Mouse (Mus musculus) C2C12 (cell line): ENCODE results near the gene Cobll1. TPM values are rescaled to one million over a fixed set of nuclear protein-coding genes. Genes with fewer than 3 reads are reported as not detected.
A peak's percentile ranks its signal among the peaks of the same experiment; 100 is the strongest.

Source experiments
- H3K27me3 ChIP-seq: one replicate; pipeline ENCODE4 v1.6.1; 2011; ENCODE audit not compliant: control insufficient read depth, insufficient read depth, insufficient read length
- H3K36me3 ChIP-seq: one replicate; pipeline ENCODE4 v1.6.1; 2011; ENCODE audit not compliant: control insufficient read depth, insufficient read depth
- H3K4me3 ChIP-seq: one replicate; pipeline ENCODE4 v1.5.1; 2011; ENCODE audit warnings: mild to moderate bottlenecking, control low read depth; ENCODE audit not compliant: poor library complexity, insufficient read depth, severe bottlenecking
- H3K79me2 ChIP-seq: one replicate; pipeline ENCODE4 v1.6.1; 2011; ENCODE audit not compliant: control insufficient read depth, insufficient read depth
- H3K79me3 ChIP-seq: one replicate; pipeline ENCODE4 v1.6.1; 2011; ENCODE audit warnings: low read depth, control low read depth
- H3ac ChIP-seq: one replicate; pipeline ENCODE3; 2011; ENCODE audit warnings: low read depth; ENCODE audit not compliant: control insufficient read depth, insufficient read length
- CEBPB ChIP-seq: IDR thresholded peaks from one replicate; pipeline ENCODE4 v1.6.1; 2011; ENCODE audit warnings: low read depth, mild to moderate bottlenecking, control low read depth, moderate library complexity
- CTCF ChIP-seq: IDR thresholded peaks from one replicate; pipeline ENCODE4 v1.5.1; 2011; ENCODE audit not compliant: control insufficient read depth, insufficient read depth, insufficient read length
- FOSL1 ChIP-seq: IDR thresholded peaks from one replicate; pipeline ENCODE4 v1.8.0; 2011; ENCODE audit warnings: mild to moderate bottlenecking, low read length; ENCODE audit not compliant: poor library complexity, insufficient read depth, severe bottlenecking
- MAX ChIP-seq: IDR thresholded peaks from one replicate; pipeline ENCODE4 v1.6.1; 2011; ENCODE audit warnings: mild to moderate bottlenecking, control low read depth
- MYOD1 ChIP-seq: IDR thresholded peaks from one replicate; pipeline ENCODE4 v1.6.1; 2011; ENCODE audit warnings: low read depth; ENCODE audit not compliant: control insufficient read depth, insufficient read length
- MYOG ChIP-seq: IDR thresholded peaks from one replicate; pipeline ENCODE4 v1.6.1; 2011; ENCODE audit not compliant: control insufficient read depth, insufficient read length; ENCODE audit errors: extremely low read depth
- USF1 ChIP-seq: IDR thresholded peaks from one replicate; pipeline ENCODE4 v1.6.1; 2011; ENCODE audit warnings: low read depth, mild to moderate bottlenecking, control low read depth, moderate library complexity
- polyA plus RNA-seq: library from polyadenylated mRNA; unstranded; fragments of >200 nt; fragmentation: generic; extraction: Trizol; gene quantifications from one replicate; pipeline ENCODE4 v1.2.1, GENCODE M21; 2012; ENCODE audit warnings: missing spikeins

Cobll1 gene
- polyA plus RNA-seq, 1 experiment = 16.3 TPM

DNA sequence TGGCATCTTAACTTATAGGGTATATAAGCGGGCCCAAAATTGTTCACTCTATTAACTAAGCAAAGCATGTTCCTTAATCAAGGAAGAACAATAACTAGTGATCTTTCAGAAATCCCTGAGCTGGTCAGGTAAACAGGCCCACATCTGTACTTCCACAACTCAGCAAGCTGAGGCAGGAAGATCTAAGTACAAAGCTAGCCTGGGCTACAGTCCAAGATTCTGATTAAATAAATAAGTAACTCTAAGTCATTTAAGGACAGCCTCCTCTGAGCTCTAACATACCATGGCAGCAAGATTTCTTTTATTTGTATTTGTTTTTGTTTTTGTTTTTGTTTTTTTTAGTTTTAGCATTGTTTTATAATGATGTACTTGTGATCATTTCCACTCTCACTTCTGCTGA, 42.2 kb downstream of the Cobll1 start:
- H3K79me2 ChIP-seq = peaks cover 89% of the 10 kb centered on the region
- peaks cover 10% of the 10 kb centered on the region for H3K36me3 ChIP-seq

DNA sequence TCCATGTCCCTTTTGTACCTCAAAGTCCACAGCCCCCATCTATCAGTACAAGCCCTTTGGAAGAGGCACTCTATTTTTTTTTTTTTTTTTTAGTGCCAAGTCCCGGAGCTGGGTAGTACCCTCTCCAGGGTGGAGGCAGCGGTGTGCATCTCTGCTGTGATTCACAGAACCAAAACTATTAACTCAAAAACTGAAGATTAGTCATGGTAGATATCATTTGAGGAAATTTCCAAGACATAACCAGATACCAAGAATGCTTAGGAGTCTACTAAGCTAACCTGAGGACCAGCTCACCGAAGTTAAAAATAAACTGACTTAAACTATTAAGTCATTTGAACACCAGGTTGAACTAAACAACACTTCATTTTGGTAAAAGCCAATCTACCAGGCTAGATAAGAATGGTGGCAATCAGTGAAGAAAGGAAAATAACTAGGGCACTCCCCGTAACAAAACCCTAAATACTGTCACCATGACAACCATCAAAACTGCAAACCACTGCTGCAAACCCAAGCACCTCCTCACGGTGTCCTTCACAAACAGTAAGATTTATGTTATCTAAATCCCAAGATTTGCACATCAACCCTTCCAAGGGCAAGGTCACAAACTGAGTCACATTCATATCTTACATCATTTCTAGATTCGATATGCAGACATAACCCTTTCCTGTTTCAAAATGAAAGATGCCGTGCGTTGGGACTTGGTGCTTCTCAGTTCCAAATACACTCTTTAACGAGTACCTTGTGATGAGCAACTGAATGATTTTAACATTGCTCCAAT, 43.8 kb downstream of the Cobll1 start:
- Histone ChIP-seq H3K36me3 (peaks cover 10% of the 10 kb centered on the region), H3K79me2 (peaks cover 87% of the 10 kb centered on the region), H3ac (peak overlapping the region; percentile 10), H3K4me3 (no peak overlapping the region), H3K27me3 (no peaks in the 10 kb centered on the region), H3K79me3 (peaks cover 46% of the 10 kb centered on the region)
- TF ChIP-seq CTCF (no peak), CEBPB (peak; percentile 50)

More for the DNA sequence above, 42.2 kb downstream of the Cobll1 start:
- Histone ChIP-seq H3K4me3 (no peak overlapping the region), H3K27me3 (no peaks in the 10 kb centered on the region), H3ac (no peak overlapping the region), H3K79me3 (peaks cover 49% of the 10 kb centered on the region)
- TF ChIP-seq CTCF = no peak
- TF ChIP-seq MYOD1 = no peak
- no peak for TF ChIP-seq CEBPB
- TF ChIP-seq USF1 = no peak
- TF ChIP-seq MYOG = no peak
- TF ChIP-seq FOSL1 = no peak
- TF ChIP-seq MAX = no peak

DNA sequence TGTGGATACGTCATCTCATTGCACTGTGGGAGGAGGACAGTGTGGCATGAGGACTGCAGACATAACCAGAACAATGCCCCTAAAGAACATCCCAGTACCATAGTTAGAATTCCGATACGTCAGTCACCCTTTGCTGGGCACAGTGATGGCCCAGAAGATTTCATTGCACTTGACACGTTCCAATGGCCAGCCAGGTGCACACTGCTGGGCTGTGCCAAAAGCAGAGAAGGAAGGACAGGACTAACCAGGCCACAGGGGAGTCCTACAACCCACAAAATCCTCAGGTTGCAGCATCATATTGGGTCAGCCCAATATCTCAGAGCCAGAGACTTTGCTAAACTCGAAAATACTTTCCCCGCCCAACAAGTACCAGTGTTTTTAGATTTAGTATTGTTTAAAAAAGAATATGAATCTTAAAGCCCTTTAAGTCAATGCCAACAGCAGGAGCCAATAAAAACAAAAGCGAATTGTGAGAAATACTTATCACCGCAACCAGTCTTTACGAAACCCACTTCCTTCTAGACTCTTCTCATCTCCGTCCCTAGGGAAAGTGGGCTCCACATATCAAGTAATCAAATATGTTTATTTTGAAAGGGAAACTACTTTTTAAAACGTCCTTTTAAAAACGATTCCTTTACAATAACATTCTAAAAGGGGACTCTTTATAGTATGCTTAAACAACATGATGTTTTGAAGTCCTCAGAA, 46.0 kb downstream of the Cobll1 start:
- peaks cover 86% of the 10 kb centered on the region for H3K79me2 ChIP-seq
- peaks cover 47% of the 10 kb centered on the region for H3K79me3 ChIP-seq
- H3ac ChIP-seq = no peak overlapping the region
- no peaks in the 10 kb centered on the region for H3K27me3 ChIP-seq
- H3K36me3 ChIP-seq = peaks cover 4% of the 10 kb centered on the region
- TF ChIP-seq CEBPB (peak; percentile 26), USF1 (no peak)
- no peak overlapping the region for H3K4me3 ChIP-seq

DNA sequence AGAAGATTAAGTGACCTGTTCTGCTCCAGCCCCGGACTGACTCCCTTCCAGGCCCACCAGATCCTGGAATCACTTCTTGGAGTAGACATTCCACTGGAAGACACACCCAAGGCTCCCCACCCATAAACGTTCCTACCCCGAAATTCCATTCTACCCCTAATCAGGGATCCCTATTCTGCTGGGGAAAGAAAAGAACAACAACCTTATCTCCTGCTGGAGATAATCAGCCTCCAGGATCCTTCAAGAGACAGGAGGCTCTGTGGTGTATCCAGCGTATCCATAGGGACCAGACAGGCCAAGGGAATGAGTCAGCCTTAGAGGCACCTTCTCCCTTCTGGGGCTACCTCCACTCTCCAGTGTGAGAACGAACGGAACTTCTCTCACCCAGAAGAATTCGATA, 47.8 kb downstream of the Cobll1 start:
- H3K79me3 ChIP-seq = peaks cover 53% of the 10 kb centered on the region
- H3K36me3 ChIP-seq = no peaks in the 10 kb centered on the region
- peaks cover 87% of the 10 kb centered on the region for H3K79me2 ChIP-seq
- no peak overlapping the region for H3ac ChIP-seq
- no peak overlapping the region for H3K4me3 ChIP-seq
- TF ChIP-seq CEBPB = no peak
- no peak for TF ChIP-seq USF1
- TF ChIP-seq MYOG = no peak
- TF ChIP-seq FOSL1 = no peak
- TF ChIP-seq MAX = no peak
- TF ChIP-seq CTCF = no peak
- no peak for TF ChIP-seq MYOD1
- H3K27me3 ChIP-seq = no peaks in the 10 kb centered on the region

DNA sequence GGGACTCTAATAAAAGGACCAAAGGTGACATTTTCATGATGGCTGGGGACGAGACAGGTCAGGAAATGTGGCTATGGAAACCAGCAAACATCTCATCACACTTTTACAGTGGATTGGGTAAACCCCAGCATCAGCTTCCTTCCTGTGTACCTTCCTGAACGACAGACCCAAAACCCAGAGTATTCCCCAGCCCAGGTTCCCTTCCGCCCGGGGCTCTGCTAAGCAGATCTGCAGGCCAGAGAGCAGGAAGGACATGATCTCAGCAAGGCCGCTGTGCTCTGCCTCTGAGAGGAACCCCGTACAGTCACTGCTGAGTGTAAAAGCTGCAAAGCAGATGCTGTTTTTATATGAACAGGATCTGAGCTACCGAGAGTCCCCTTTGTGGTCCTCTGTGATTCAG, 49.9 kb downstream of the Cobll1 start:
- peaks cover 91% of the 10 kb centered on the region for H3K79me2 ChIP-seq
- H3ac ChIP-seq = no peak overlapping the region
- no peak overlapping the region for H3K4me3 ChIP-seq
- no peak for TF ChIP-seq USF1
- no peak for TF ChIP-seq MYOD1
- TF ChIP-seq FOSL1 = no peak
- TF ChIP-seq MAX = no peak
- H3K79me3 ChIP-seq = peaks cover 60% of the 10 kb centered on the region
- H3K27me3 ChIP-seq = no peaks in the 10 kb centered on the region
- H3K36me3 ChIP-seq = no peaks in the 10 kb centered on the region

DNA sequence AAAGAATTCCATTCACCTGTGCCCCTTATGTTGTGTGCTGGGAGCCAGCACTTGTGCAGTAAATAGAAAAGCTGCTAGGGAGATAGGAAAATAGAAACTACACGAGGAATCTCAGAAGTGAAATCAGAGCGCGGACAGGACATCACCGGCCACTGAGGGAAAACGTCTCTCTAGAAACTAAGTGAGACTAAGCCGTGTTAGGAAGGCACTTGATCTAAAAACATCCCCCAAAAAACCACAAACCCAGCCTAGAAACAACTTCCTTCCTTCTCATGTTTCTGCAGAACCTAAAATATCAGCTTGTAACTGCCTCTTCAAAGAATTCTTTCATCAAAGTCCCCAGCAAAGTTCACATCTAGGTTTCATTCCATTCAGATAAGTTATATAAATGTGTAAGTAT, 50.6 kb downstream of the Cobll1 start:
- TF ChIP-seq USF1 (no peak), CTCF (no peak), CEBPB (no peak), MYOD1 (no peak), FOSL1 (no peak), MAX (no peak), MYOG (no peak)
- Histone ChIP-seq H3K79me3 (peaks cover 63% of the 10 kb centered on the region), H3K79me2 (peaks cover 93% of the 10 kb centered on the region), H3K36me3 (no peaks in the 10 kb centered on the region), H3K27me3 (no peaks in the 10 kb centered on the region), H3ac (no peak overlapping the region), H3K4me3 (no peak overlapping the region)
